Mouse (Mus musculus) forebrain, embryonic 15.5 days (tissue): Measurements from ENCODE around the gene Tnnt2. TPM values are rescaled to one million over a fixed set of nuclear protein-coding genes. Genes with fewer than 3 reads are reported as not detected.

ENCODE experiments used
- ATAC-seq: fragments of 200-750 bp; cut with Nextera tagmentation; replicated peaks from 2 replicates; pipeline ENCODE4 v1.8.0; 2017; ENCODE audit warnings: mild to moderate bottlenecking, moderate TSS enrichment, moderate library complexity
- H3K27ac ChIP-seq: fragments of 300-500 bp; sonication (generic); replicated peaks from 2 replicates; pipeline ENCODE4 v1.5.1; 2015; ENCODE audit warnings: mild to moderate bottlenecking, inconsistent platforms
- H3K27me3 ChIP-seq: fragments of 300-500 bp; sonication (generic); 2 replicates; pipeline ENCODE4 v1.6.1; 2015; ENCODE audit warnings: inconsistent platforms
- H3K36me3 ChIP-seq: fragments of 300-500 bp; sonication (generic); 2 replicates; pipeline ENCODE4 v1.6.1; 2015; ENCODE audit warnings: mild to moderate bottlenecking, inconsistent platforms
- H3K4me1 ChIP-seq: fragments of 300-500 bp; sonication (generic); 2 replicates; pipeline ENCODE4 v1.6.1; 2015; ENCODE audit warnings: inconsistent platforms
- H3K4me2 ChIP-seq: fragments of 300-500 bp; sonication (generic); replicated peaks from 2 replicates; pipeline ENCODE4 v1.6.1; 2015; ENCODE audit warnings: mild to moderate bottlenecking, inconsistent platforms
- H3K4me3 ChIP-seq: fragments of 300-500 bp; sonication (generic); 2 replicates; pipeline ENCODE4 v1.5.1; 2015; ENCODE audit warnings: mild to moderate bottlenecking, inconsistent platforms
- H3K9ac ChIP-seq: fragments of 300-500 bp; sonication (generic); replicated peaks from 2 replicates; pipeline ENCODE4 v1.6.1; 2015; ENCODE audit warnings: mild to moderate bottlenecking, inconsistent platforms
- H3K9me3 ChIP-seq: fragments of 300-500 bp; sonication (generic); 2 replicates; pipeline ENCODE4 v1.6.1; 2016; ENCODE audit warnings: inconsistent platforms
- WGBS: fragments of 180-500 bp; shearing (Covaris S2); methylation state at CpG from one replicate; pipeline ENCODE4 v1.1.7; 2015; ENCODE audit warnings: mixed read lengths; 5-methylcytosine and 5-hydroxymethylcytosine counted together
- polyA plus RNA-seq: library from polyadenylated mRNA; unstranded; fragments of >200 nt; fragmentation: Nextera tagmentation; extraction: Ambion mirVana; gene quantifications from 2 replicates; pipeline ENCODE4 v1.2.1, GENCODE M21; 2015

Tnnt2 gene
- polyA plus RNA-seq, 1 experiment from 2014 or later, result 0.75 TPM

DNA sequence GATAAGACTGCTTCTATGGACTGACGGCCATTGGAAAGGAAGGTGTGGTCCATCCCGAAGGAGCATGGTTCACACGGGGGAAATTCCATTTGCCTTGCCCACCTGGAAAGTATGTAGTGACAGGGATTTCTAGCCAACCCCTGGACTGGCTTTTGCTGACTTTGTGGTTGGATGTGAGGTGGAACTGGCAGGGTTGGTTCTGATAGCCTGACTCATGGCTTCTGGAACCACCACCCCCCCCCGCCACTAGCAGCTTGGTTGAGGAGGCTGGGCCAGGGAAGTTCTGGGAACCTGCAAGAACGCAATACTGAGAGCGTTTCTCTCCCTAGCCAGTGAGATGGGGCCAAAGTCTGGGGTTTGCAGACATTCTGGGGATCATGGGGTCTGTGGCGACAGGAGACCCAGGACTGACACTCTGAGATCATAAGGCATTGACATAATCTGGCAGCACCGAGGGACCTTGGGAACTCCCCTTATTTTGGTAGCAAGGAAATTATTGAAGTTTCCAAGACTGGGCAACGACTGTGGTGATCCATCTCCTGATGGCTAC is 27.7 kb downstream of the Tnnt2 start:
- no peaks in the 10 kb centered on the region for H3K4me1 ChIP-seq
- no peaks in the 10 kb centered on the region for H3K36me3 ChIP-seq
- no peak overlapping the region for H3K4me2 ChIP-seq
- no peaks in the 10 kb centered on the region for H3K9me3 ChIP-seq
- 86% methylated on average over 9 of the region's 9 CpGs for WGBS
- H3K4me3 ChIP-seq, result no peak overlapping the region
- H3K27ac ChIP-seq, result no peak overlapping the region
- ATAC-seq, result no peak
- H3K27me3 ChIP-seq, result no peaks in the 10 kb centered on the region
- no peak overlapping the region for H3K9ac ChIP-seq

DNA sequence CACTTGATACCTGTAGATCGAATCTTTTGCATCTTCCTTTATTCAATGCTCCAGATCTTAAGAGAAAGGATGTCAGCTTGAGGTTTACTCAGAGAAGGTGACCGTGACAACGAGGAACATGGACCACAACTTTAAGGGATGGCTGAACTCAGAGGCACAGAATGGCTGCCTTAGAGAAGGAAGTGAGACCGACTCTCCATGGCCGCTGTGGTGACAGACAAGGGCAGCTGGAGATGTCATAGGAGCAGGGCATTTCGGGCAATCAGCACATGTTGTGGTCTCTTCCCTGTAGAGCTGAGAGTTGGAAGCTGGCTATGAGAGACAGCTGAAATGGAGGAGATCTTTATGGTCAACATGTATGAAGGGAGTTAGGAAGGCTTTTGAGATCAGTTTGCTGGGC is 28.7 kb downstream of the Tnnt2 start:
- H3K27ac ChIP-seq, result no peak overlapping the region
- H3K4me3 ChIP-seq, result no peak overlapping the region
- WGBS, result 85% methylated on average over 6 of the region's 6 CpGs
- no peaks in the 10 kb centered on the region for H3K36me3 ChIP-seq
- H3K27me3 ChIP-seq, result no peaks in the 10 kb centered on the region
- no peak overlapping the region for H3K9ac ChIP-seq
- H3K4me2 ChIP-seq, result no peak overlapping the region
- no peaks in the 10 kb centered on the region for H3K9me3 ChIP-seq
- no peak for ATAC-seq
- no peaks in the 10 kb centered on the region for H3K4me1 ChIP-seq

DNA sequence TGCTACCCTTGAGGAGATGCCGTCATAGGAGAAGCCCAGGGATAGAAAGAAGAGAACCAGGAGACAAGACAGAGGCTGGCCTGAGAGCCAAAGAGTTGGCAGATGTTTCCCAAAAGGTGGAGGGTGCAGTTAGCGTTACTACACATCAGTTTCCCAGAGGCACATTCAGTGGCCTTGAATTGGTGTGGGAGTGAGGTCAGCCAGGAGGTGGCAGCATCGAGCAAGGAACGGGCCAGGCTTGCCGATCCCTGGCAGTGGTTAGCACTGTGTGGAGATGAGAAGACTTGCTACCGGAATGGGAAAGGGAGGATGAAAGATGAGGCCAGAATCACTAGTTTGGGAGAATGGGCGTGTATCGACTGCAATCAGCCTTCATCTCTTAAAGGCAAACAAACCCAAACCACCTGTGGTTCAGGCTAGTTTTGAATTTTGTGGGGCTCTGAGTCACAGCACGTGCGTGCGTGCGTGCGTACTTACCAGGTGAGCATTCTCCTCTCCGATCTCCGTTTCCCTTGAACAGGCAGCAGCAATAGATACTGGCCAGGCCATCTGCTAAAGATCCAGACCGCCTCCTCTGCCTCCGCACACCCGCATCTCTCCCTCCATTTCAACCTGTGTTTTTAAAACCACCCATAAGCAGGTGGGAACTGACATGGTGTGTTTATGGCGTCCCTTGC is 29.5 kb downstream of the Tnnt2 start:
- no peaks in the 10 kb centered on the region for H3K4me1 ChIP-seq
- no peaks in the 10 kb centered on the region for H3K36me3 ChIP-seq
- no peaks in the 10 kb centered on the region for H3K27me3 ChIP-seq
- H3K9me3 ChIP-seq, result no peaks in the 10 kb centered on the region
- H3K4me2 ChIP-seq, result no peak overlapping the region
- ATAC-seq, result peak; percentile 87
- 51% methylated on average over 19 of the region's 19 CpGs for WGBS
- H3K4me3 ChIP-seq, result no peak overlapping the region
- no peak overlapping the region for H3K9ac ChIP-seq
- H3K27ac ChIP-seq, result no peak overlapping the region

DNA sequence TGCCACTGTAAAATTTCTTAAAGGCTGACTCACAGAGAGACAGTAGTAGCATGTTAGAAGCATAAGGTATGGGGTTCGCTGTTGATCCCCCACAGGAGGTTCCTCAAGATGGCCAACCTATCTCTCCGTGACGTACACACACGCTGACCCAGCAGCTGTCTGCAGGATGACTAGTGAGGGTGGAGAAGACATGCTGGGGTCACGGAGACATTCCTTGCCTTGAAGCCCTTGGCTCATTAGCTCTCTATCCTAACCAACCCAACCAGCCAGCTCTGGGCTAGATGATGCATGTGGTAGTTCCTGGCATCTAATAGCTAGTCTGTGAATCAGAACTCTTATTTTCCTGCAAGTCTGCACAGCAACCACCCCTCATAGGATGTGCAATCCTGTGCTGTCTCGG is 32.4 kb downstream of the Tnnt2 start:
- no peak for ATAC-seq
- H3K27me3 ChIP-seq, result no peaks in the 10 kb centered on the region
- H3K36me3 ChIP-seq, result no peaks in the 10 kb centered on the region
- H3K9ac ChIP-seq, result no peak overlapping the region
- H3K27ac ChIP-seq, result no peak overlapping the region
- H3K4me1 ChIP-seq, result no peaks in the 10 kb centered on the region
- no peak overlapping the region for H3K4me3 ChIP-seq
- H3K4me2 ChIP-seq, result no peak overlapping the region
- WGBS, result 93% methylated on average over 6 of the region's 6 CpGs
- H3K9me3 ChIP-seq, result no peaks in the 10 kb centered on the region

DNA sequence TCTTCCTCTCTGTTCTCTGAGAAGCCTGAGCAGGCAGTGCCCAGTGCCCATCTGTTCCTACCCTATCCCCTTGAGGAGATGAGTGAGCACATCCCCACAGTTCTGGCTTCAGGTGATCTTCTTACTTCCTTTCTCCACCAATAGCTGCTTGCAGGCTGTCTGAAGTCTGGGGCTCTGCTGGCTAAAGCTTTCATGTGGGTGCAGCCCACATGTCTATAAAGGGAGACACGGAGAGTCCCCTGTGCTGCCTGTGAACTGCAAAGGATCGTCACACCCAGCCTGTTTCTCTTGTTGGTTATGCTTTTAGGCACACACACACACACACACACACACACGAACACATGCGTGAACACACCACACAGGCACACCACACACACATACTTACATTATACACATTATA is 36.8 kb downstream of the Tnnt2 start:
- Histone ChIP-seq H3K27me3 (no peaks in the 10 kb centered on the region), H3K9ac (no peak overlapping the region), H3K4me1 (no peaks in the 10 kb centered on the region), H3K36me3 (no peaks in the 10 kb centered on the region), H3K27ac (no peak overlapping the region), H3K4me3 (no peak overlapping the region), H3K9me3 (no peaks in the 10 kb centered on the region), H3K4me2 (no peak overlapping the region)
- WGBS, result 90% methylated on average over 4 of the region's 4 CpGs
- ATAC-seq, result no peak

DNA sequence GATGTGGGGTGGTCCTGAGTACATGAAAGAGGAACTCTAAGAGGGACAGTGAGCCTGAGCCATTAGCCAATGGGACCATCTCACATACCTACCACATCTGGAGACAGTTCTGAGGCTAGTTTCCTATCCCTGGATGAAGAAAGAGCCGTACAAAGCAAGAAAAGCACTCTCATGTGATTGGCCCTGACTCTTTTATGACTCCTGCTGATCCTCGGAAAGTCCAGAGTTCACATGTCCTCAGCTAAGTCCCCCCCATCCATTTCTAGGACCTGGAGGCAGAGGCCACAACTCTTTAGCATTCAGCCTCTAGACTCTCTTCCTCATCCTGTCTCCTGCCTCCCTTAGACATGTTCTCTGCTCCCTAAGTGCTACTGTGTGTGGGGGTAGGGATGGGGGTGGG is 41.1 kb downstream of the Tnnt2 start:
- WGBS, result 82% methylated on average over 2 of the region's 2 CpGs
- no peaks in the 10 kb centered on the region for H3K4me1 ChIP-seq
- H3K4me2 ChIP-seq, result no peak overlapping the region
- no peaks in the 10 kb centered on the region for H3K9me3 ChIP-seq
- H3K27me3 ChIP-seq, result no peaks in the 10 kb centered on the region
- H3K36me3 ChIP-seq, result no peaks in the 10 kb centered on the region
- no peak overlapping the region for H3K27ac ChIP-seq
- no peak for ATAC-seq
- no peak overlapping the region for H3K9ac ChIP-seq
- H3K4me3 ChIP-seq, result no peak overlapping the region

DNA sequence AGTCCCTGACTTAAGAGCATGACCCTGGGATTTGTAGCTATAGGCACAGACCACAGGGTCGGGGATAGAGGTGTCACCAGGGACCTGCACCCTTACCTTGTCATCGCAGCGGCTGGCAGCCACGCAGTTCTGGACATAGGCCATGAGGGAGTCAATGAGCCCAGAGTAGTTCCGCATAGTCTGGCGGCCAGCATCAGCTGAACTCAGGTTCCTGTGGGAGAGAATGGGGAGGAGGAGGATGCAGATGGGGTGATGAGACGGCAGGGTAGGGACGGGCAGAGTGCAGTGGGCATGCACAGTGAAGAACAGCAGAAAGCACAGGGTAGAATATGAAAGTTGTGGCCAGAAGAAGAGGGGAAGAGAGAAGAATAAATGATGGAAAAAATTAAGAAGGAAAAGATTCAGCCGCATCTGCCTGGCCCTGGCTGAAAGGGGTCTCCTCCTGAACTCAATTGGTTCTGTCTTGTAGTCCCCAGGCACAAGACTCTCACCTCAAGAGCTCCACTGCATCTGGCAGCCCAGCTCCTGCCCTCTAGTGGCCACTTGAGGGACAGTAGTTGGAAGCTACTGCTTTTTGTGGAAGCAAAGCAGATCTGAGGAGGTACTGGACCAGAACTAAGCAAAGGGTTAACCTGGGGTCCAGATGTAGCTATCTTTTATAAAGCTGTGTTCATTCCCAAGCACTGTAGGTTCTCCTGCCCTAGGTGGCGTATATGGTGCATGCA is 46.4 kb downstream of the Tnnt2 start:
- no peak for ATAC-seq
- WGBS, result 73% methylated on average over 10 of the region's 10 CpGs

DNA sequence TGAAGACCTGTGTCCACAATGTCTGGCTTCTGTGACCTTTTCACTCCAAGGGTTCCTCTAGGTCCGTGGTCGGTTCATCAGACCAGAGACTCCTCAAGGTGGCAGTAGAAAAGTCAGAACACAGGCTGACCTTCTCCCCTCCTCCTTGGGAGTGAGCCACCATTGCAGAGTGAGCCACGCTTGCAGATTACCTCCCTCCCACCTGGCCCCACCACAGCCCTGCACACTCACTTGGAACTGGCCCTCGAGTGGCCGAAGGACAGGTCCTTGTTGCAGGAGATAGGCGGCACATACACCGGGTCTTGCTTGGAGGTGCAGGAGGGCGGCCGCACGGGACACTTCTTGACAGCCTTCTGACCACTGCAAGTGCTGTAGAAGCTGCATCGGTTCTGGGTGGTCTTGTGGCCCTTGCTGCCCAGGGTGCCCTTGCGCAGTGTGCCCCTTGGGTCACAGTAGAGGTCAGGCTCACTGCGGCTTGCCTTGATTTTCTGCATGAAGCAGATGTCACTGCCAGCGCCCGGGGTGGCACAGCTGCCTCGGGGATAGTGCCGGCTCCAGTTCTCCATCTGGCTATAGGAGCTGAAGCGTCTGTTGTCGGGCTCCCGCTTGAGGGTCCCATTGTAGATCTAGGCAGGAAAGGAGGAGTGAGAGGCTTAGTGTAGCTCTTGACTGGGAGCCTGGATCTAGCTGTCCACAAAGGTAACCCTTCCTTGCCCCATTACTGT is 53.5 kb downstream of the Tnnt2 start:
- Histone ChIP-seq H3K36me3 (no peaks in the 10 kb centered on the region), H3K4me1 (no peaks in the 10 kb centered on the region), H3K9me3 (no peaks in the 10 kb centered on the region), H3K4me3 (no peak overlapping the region), H3K9ac (no peak overlapping the region), H3K4me2 (no peak overlapping the region), H3K27me3 (no peaks in the 10 kb centered on the region), H3K27ac (no peak overlapping the region)
- ATAC-seq, result no peak
- 83% methylated on average over 20 of the region's 20 CpGs for WGBS

More for the DNA sequence above, 46.4 kb downstream of the Tnnt2 start:
- no peaks in the 10 kb centered on the region for H3K27me3 ChIP-seq
- H3K27ac ChIP-seq, result no peak overlapping the region
- H3K4me2 ChIP-seq, result no peak overlapping the region
- no peak overlapping the region for H3K9ac ChIP-seq
- H3K9me3 ChIP-seq, result no peaks in the 10 kb centered on the region
- no peak overlapping the region for H3K4me3 ChIP-seq
- H3K36me3 ChIP-seq, result no peaks in the 10 kb centered on the region
- H3K4me1 ChIP-seq, result no peaks in the 10 kb centered on the region

DNA sequence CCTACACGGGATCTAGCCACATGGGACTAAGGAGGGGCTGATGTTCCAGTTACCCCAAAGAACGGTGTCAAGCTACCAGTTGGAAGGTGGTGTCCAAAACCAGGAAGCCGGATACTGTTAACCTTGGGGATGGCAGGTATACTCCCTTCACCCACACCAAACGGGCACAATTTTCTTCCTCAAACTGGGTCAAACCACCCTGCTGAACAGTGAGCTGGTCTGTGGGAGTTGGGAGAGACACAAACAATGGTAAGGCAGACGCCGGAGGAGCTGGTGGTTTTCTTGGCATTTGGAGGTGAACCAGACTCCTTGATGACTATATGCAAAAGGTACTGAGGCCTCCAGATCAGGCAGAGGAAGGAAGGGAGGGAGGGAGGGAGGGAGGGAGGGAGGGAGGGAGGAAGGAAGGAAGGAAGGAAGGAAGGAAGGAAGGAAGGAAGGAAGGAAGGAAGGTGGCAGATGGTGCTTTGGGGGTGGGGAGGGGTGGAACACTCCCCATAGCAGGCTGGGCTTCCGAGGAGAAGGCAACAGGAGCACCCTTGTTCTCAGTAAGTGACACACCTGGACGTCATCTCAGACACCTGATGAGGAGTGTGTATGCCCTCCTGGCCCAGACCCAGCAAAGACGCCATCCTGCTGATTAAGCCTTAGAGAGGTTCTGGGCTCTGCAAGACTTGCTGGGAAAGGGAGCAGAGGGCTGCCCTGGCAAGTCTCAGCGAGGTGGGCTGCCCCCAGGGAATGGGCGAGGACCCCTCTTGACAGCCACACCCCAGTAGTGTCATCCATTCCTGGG is 55.5 kb downstream of the Tnnt2 start:
- Histone ChIP-seq H3K9me3 (no peaks in the 10 kb centered on the region), H3K4me3 (no peak overlapping the region), H3K4me1 (no peaks in the 10 kb centered on the region), H3K9ac (no peak overlapping the region), H3K27ac (no peak overlapping the region), H3K27me3 (no peaks in the 10 kb centered on the region), H3K36me3 (no peaks in the 10 kb centered on the region), H3K4me2 (no peak overlapping the region)
- no peak for ATAC-seq
- 73% methylated on average over 11 of the region's 11 CpGs for WGBS

DNA sequence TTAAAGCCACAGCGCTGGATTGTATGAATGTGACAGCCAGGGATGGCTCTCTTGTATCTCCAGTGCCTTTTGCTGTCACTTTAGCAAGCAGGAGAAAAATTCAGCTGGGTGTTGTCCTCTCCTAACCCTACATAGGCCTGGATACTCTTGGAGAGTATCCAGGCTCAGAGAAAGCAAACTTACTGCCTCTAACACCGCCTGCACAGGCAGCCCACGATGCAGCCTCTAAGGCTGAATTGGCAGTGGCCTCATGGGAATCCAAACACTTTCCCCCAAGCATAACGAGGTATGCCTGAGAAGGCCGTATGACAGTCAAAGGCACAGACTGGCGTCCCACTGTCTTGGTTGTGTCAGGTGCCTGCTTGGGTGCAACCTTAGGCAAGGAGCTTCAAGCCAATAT is 56.1 kb downstream of the Tnnt2 start:
- Histone ChIP-seq H3K27me3 (no peaks in the 10 kb centered on the region), H3K4me1 (no peaks in the 10 kb centered on the region), H3K4me3 (no peak overlapping the region), H3K4me2 (no peak overlapping the region), H3K9ac (no peak overlapping the region), H3K36me3 (no peaks in the 10 kb centered on the region), H3K9me3 (no peaks in the 10 kb centered on the region), H3K27ac (no peak overlapping the region)
- WGBS, result 57% methylated on average over 6 of the region's 6 CpGs
- ATAC-seq, result no peak

DNA sequence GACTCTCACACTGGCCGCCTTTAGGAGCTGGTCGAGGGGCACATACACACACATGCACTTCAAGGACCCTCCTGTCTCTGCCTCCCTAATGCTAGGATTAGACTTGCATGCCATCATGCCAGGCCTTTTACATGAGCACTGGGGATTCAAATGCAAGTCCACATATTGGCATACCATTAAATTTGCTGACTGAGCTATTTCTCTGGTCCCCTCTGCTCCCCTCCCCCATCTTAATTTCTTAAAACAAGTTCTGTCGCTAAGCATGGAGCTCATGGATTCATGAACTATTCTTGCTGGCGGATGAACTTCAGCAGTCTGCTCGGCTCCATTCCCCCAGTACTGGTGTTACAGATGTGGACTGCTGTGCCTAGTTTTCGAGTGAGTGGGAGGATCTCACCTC is 56.6 kb downstream of the Tnnt2 start:
- no peaks in the 10 kb centered on the region for H3K36me3 ChIP-seq
- no peak overlapping the region for H3K4me3 ChIP-seq
- no peak overlapping the region for H3K27ac ChIP-seq
- H3K4me1 ChIP-seq, result no peaks in the 10 kb centered on the region
- no peak overlapping the region for H3K4me2 ChIP-seq
- ATAC-seq, result no peak
- H3K27me3 ChIP-seq, result no peaks in the 10 kb centered on the region
- H3K9ac ChIP-seq, result no peak overlapping the region
- H3K9me3 ChIP-seq, result no peaks in the 10 kb centered on the region
- 84% methylated on average over 6 of the region's 6 CpGs for WGBS

DNA sequence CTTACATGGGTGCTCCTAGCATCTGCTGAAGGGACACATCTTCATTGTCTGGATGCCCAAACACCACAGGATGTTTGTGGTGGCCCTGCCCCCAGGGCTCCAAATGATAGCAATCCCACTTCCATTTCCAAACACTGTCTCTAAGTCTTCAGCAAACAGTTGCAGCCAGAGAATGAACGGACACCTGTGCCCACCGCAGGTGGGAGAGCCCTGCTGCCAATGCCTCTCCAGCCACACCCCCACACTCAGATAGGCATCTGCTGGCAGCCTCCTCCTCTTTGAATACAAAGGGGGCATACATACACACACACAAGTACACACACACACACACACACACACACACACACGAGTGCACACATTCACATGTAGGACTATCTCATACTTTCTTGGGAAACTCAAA is 57.2 kb downstream of the Tnnt2 start:
- Histone ChIP-seq H3K27ac (no peak overlapping the region), H3K9me3 (no peaks in the 10 kb centered on the region), H3K36me3 (no peaks in the 10 kb centered on the region), H3K4me3 (no peak overlapping the region), H3K27me3 (no peaks in the 10 kb centered on the region), H3K4me1 (no peaks in the 10 kb centered on the region), H3K9ac (no peak overlapping the region), H3K4me2 (no peak overlapping the region)
- 81% methylated on average over 3 of the region's 3 CpGs for WGBS
- no peak for ATAC-seq
